Mouse (Mus musculus) embryonic fibroblast, embryonic 13.5 days (primary cell): Measurements from ENCODE around the gene Stpg1.

Source experiments
- CTCF ChIP-seq: IDR thresholded peaks from 2 replicates; pipeline ENCODE4 v1.5.1; 2011; ENCODE audit warnings: mild to moderate bottlenecking, control low read depth, low read length, moderate library complexity, borderline replicate concordance; ENCODE audit not compliant: insufficient read depth
- POLR2A ChIP-seq: IDR thresholded peaks from 2 replicates; pipeline ENCODE4 v1.6.1; 2011; ENCODE audit warnings: low read depth, mild to moderate bottlenecking, control low read depth, low read length, moderate library complexity

GRCm38 (mm10) chr4:135505794-135506193 is 11.2 kb downstream of the Stpg1 start:
- TF ChIP-seq CTCF = no peak
- TF ChIP-seq POLR2A = no peak
